Mouse (Mus musculus): ENCODE measurements around the gene Srgap3. TPM values are rescaled to one million over a fixed set of nuclear protein-coding genes. Genes with fewer than 3 reads are reported as not detected.

The Srgap3 gene
- polyA plus RNA-seq, 1 experiment from 2014 or later, result 37.2 TPM

- H3K4me2 ChIP-seq (ENCODE audit: low read length), result no peak overlapping the region
- H3K4me3 ChIP-seq (replicated peaks; ENCODE audit: low read length), result no peak overlapping the region
- no peaks in the 10 kb centered on the region; the same call in 1 of the 2 replicates for H3K4me1 ChIP-seq (replicated peaks; ENCODE audit: control insufficient read depth, insufficient read depth, low read length)
- H3K27me3 ChIP-seq (replicated peaks; ENCODE audit: control insufficient read depth, insufficient read depth, low read length), result no peaks in the 10 kb centered on the region
- H3K27ac ChIP-seq (ENCODE audit: low read length), result no peak overlapping the region
- ATAC-seq, result no peak
- no peaks in the 10 kb centered on the region for H3K36me3 ChIP-seq (ENCODE audit: control insufficient read depth, insufficient read depth)
- no peak overlapping the region for H3K9ac ChIP-seq (replicated peaks; ENCODE audit: low read depth, low read length)
- WGBS, result 92% methylated on average over 7 of the region's 7 CpGs
- H3K9me3 ChIP-seq (ENCODE audit: control insufficient read depth, low read length), result no peaks in the 10 kb centered on the region
These were observed 6.8 kb upstream of the Srgap3 start for GRCm38 (mm10) chr6:112953905-112954304.

GRCm38 (mm10) chr6:112951254-112951653 lies 4.2 kb upstream of the Srgap3 start:
- Histone ChIP-seq H3K9ac (replicated peaks; ENCODE audit: low read depth, low read length) (no peak overlapping the region), H3K4me3 (replicated peaks; ENCODE audit: low read length) (no peak overlapping the region), H3K27ac (ENCODE audit: low read length) (no peak overlapping the region), H3K4me2 (ENCODE audit: low read length) (no peak overlapping the region), H3K36me3 (ENCODE audit: control insufficient read depth, insufficient read depth) (no peaks in the 10 kb centered on the region), H3K27me3 (replicated peaks; ENCODE audit: control insufficient read depth, insufficient read depth, low read length) (no peaks in the 10 kb centered on the region), H3K9me3 (ENCODE audit: control insufficient read depth, low read length) (no peaks in the 10 kb centered on the region), H3K4me1 (replicated peaks; ENCODE audit: control insufficient read depth, insufficient read depth, low read length) (peaks cover 14% of the 10 kb centered on the region)
- 90% methylated on average over 2 of the region's 2 CpGs for WGBS
- no peak for ATAC-seq

- H3K4me1 ChIP-seq (replicated peaks; ENCODE audit: control insufficient read depth, insufficient read depth, low read length), result peaks cover 14% of the 10 kb centered on the region
- H3K9me3 ChIP-seq (ENCODE audit: control insufficient read depth, low read length), result no peaks in the 10 kb centered on the region
- no peak overlapping the region for H3K27ac ChIP-seq (ENCODE audit: low read length)
- no peak overlapping the region for H3K4me3 ChIP-seq (replicated peaks; ENCODE audit: low read length)
- WGBS, result 53% methylated on average over 8 of the region's 8 CpGs
- H3K4me2 ChIP-seq (ENCODE audit: low read length), result no peak overlapping the region
- no peak overlapping the region for H3K9ac ChIP-seq (replicated peaks; ENCODE audit: low read depth, low read length)
- H3K36me3 ChIP-seq (ENCODE audit: control insufficient read depth, insufficient read depth), result no peaks in the 10 kb centered on the region
- ATAC-seq, result no peak
- H3K27me3 ChIP-seq (replicated peaks; ENCODE audit: control insufficient read depth, insufficient read depth, low read length), result no peaks in the 10 kb centered on the region
These were observed 3.4 kb upstream of the Srgap3 start for GRCm38 (mm10) chr6:112950205-112951110.

DNA sequence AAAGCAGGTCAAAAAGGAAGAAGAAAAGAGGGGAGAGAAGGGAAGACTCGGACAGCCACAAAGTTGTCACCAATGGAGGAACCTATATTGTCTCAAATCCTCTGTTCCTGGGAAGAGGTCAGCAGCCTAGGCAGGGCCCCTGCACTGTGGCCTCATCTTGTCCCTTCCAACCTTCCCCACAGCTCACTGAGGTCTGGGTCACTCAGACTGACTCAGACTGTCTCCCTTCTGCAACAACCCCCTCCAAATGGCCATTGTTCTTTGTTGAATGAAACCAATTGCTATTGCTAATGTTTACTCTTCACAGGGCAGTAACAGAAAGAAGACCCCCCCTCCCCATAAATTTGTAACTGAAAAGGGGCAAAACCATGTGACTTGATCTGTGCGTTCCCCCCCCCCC lies 2.2 kb upstream of the Srgap3 start:
- H3K36me3 ChIP-seq (ENCODE audit: control insufficient read depth, insufficient read depth), result no peaks in the 10 kb centered on the region
- no peak overlapping the region for H3K4me3 ChIP-seq (replicated peaks; ENCODE audit: low read length)
- H3K9ac ChIP-seq (replicated peaks; ENCODE audit: low read depth, low read length), result no peak overlapping the region
- no peaks in the 10 kb centered on the region for H3K9me3 ChIP-seq (ENCODE audit: control insufficient read depth, low read length)
- no peak overlapping the region for H3K4me2 ChIP-seq (ENCODE audit: low read length)
- 49% methylated on average over 2 of the region's 2 CpGs for WGBS
- no peaks in the 10 kb centered on the region for H3K27me3 ChIP-seq (replicated peaks; ENCODE audit: control insufficient read depth, insufficient read depth, low read length)
- ATAC-seq, result no peak
- H3K4me1 ChIP-seq (replicated peaks; ENCODE audit: control insufficient read depth, insufficient read depth, low read length), result peaks cover 14% of the 10 kb centered on the region
- H3K27ac ChIP-seq (ENCODE audit: low read length), result no peak overlapping the region

- Histone ChIP-seq H3K27me3 (replicated peaks; ENCODE audit: control insufficient read depth, insufficient read depth, low read length) (no peaks in the 10 kb centered on the region), H3K4me2 (ENCODE audit: low read length) (no peak overlapping the region), H3K4me1 (replicated peaks; ENCODE audit: control insufficient read depth, insufficient read depth, low read length) (peaks cover 21% of the 10 kb centered on the region), H3K9me3 (ENCODE audit: control insufficient read depth, low read length) (no peaks in the 10 kb centered on the region), H3K9ac (replicated peaks; ENCODE audit: low read depth, low read length) (no peak overlapping the region), H3K4me3 (replicated peaks; ENCODE audit: low read length) (no peak overlapping the region), H3K27ac (ENCODE audit: low read length) (no peak overlapping the region), H3K36me3 (ENCODE audit: control insufficient read depth, insufficient read depth) (no peaks in the 10 kb centered on the region)
- ATAC-seq, result no peak
- 81% methylated on average over 2 of the region's 2 CpGs for WGBS
These were observed 1.4 kb upstream of the Srgap3 start for GRCm38 (mm10) chr6:112948416-112948815.

DNA sequence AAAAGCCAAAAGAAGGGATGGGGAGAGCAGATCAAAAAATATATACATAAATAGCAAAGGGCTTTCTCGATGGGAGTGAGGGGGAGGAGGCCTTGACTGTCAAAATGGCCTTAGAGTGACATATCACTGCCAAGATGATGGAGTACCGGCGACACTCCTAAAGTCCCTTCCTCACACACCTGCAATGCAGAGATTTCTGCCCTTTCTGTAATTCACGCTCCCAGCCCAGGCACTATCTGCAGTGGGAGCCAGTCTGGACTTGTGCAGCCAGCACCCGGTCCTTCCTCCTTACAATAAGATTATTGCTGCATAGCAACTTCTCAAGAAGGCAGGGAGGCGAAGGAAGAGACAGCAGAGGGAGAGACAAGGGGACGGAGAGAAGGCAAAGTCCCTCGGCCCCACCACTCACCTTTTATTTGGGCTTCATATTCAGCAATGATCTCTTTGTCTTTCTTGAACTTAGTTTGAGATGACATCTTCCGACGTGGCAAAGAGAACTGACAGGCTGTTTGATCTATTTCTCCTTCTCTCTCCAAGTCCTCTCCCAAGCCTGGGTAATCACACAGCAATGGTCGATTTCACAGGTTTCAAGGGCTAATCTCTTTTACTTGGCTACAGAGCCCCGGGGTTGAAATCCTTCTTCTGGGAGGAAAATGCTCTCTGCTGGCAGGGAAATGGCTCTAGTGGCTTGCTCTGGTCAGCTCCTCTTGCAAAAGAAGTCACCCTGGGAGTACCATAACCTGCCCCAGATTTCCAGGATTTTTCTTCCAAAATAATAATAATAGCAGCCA lies 850 bp downstream of the Srgap3 start:
- Histone ChIP-seq H3K9ac (replicated peaks; ENCODE audit: low read depth, low read length) (peak overlapping the region; percentile 92), H3K36me3 (ENCODE audit: control insufficient read depth, insufficient read depth) (no peaks in the 10 kb centered on the region), H3K9me3 (ENCODE audit: control insufficient read depth, low read length) (no peaks in the 10 kb centered on the region), H3K4me3 (replicated peaks; ENCODE audit: low read length) (peak overlapping the region; percentile 92), H3K4me2 (ENCODE audit: low read length) (peak overlapping the region; percentile 75), H3K27me3 (replicated peaks; ENCODE audit: control insufficient read depth, insufficient read depth, low read length) (no peaks in the 10 kb centered on the region), H3K4me1 (replicated peaks; ENCODE audit: control insufficient read depth, insufficient read depth, low read length) (peaks cover 32% of the 10 kb centered on the region), H3K27ac (ENCODE audit: low read length) (peak overlapping the region; percentile 87)
- 0% methylated on average over 12 of the region's 12 CpGs for WGBS
- no peak for ATAC-seq

DNA sequence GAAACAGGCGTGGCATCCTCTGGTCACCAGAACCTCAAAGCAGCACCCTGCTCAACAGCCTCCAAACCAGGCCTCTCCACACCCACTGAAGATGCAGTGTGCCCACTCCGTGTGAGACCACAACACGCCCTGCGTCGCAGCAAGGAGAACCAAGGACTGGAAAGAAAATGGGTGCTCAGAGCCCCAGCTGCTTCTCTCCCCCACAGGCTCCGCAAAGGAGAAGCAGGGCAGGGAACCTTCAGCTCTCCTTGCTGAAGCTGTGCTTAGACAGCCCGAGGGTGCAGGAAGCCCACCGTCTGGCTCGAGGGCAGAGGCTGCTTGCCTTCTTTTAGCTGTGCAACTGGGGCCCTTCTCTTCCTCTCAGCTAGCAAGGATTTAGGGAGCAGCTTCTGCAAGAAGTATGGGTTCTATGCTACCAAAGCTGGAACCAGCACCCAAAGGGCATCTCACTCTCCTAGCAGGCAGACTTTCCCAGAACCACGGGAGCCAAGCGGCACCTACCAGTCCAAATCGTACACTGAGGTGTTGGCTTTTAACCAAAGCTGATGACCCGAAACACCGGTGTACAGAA lies 1.8 kb downstream of the Srgap3 start:
- H3K27ac ChIP-seq (ENCODE audit: low read length), result peak overlapping the region; percentile 87
- H3K9ac ChIP-seq (replicated peaks; ENCODE audit: low read depth, low read length), result peak overlapping the region; percentile 92
- 2% methylated on average over 14 of the region's 14 CpGs for WGBS
- H3K27me3 ChIP-seq (replicated peaks; ENCODE audit: control insufficient read depth, insufficient read depth, low read length), result no peaks in the 10 kb centered on the region
- peak; percentile 14; the same call in 1 of the 2 replicates for ATAC-seq
- peaks cover 39% of the 10 kb centered on the region for H3K4me1 ChIP-seq (replicated peaks; ENCODE audit: control insufficient read depth, insufficient read depth, low read length)
- H3K36me3 ChIP-seq (ENCODE audit: control insufficient read depth, insufficient read depth), result no peaks in the 10 kb centered on the region
- H3K4me2 ChIP-seq (ENCODE audit: low read length), result peak overlapping the region; percentile 75
- H3K4me3 ChIP-seq (replicated peaks; ENCODE audit: low read length), result peak overlapping the region; percentile 92
- H3K9me3 ChIP-seq (ENCODE audit: control insufficient read depth, low read length), result no peaks in the 10 kb centered on the region

DNA sequence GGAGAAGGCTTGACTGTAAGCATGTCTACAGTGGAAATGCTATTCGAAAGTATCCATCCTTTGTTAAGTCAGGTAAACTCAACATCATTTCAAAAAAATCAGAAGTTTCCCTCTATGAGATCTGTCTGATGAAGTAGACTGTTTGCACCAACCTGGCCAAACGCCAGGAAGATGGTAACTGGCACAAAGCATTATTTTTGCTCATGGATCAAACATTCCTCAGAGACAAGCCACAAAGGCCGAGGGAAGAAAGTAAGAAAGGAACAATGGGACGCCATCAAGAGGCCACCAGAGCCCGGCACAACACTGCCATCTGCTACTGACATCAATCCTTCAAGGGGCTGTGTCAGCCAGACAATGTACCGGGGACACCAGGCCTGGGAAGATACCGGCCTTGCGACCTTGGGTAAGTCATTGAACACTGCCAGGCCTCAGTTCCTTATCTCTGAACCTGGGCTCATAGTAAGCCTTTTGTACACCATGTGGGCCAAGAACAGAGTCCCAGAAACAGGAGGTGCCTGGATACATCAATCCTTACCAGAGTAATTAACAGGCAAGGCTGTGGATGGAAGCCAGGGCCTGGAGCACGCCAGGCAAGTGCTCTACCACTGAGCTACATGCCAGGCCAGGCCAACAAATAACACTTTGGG lies 3.3 kb downstream of the Srgap3 start:
- no peaks in the 10 kb centered on the region for H3K9me3 ChIP-seq (ENCODE audit: control insufficient read depth, low read length)
- no peak overlapping the region; the same call in 1 of the 2 replicates for H3K9ac ChIP-seq (replicated peaks; ENCODE audit: low read depth, low read length)
- peaks cover 48% of the 10 kb centered on the region for H3K4me1 ChIP-seq (replicated peaks; ENCODE audit: control insufficient read depth, insufficient read depth, low read length)
- H3K27ac ChIP-seq (ENCODE audit: low read length), result peak overlapping the region; percentile 66
- peak overlapping the region; percentile 75 for H3K4me2 ChIP-seq (ENCODE audit: low read length)
- no peaks in the 10 kb centered on the region for H3K27me3 ChIP-seq (replicated peaks; ENCODE audit: control insufficient read depth, insufficient read depth, low read length)
- ATAC-seq, result peak; percentile 13
- H3K4me3 ChIP-seq (replicated peaks; ENCODE audit: low read length), result peak overlapping the region; percentile 92
- WGBS, result 31% methylated on average over 9 of the region's 9 CpGs
- no peaks in the 10 kb centered on the region for H3K36me3 ChIP-seq (ENCODE audit: control insufficient read depth, insufficient read depth)

DNA sequence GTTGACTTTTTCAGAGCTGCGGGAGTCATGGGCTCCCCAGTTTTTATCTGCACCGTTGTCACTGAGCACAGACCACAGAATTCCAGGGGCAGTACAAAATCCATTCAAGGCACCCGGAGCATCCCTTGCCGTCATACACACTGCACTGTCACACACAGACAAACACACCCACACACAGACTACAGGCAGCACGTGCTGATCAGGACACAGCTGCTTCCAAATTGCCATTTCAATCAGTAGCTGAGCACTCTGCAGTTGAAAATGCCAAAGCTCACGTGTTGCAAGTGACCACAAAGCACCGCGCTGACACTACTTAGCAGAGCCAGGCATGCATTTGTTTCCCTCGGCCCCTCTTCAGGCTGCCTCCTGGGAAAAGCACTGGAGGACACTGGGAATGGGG lies 7.8 kb downstream of the Srgap3 start:
- H3K36me3 ChIP-seq (ENCODE audit: control insufficient read depth, insufficient read depth), result no peaks in the 10 kb centered on the region
- peaks cover 41% of the 10 kb centered on the region for H3K4me1 ChIP-seq (replicated peaks; ENCODE audit: control insufficient read depth, insufficient read depth, low read length)
- 89% methylated on average over 9 of the region's 9 CpGs for WGBS
- H3K4me3 ChIP-seq (replicated peaks; ENCODE audit: low read length), result no peak overlapping the region
- ATAC-seq, result no peak
- H3K4me2 ChIP-seq (ENCODE audit: low read length), result no peak overlapping the region
- H3K27ac ChIP-seq (ENCODE audit: low read length), result no peak overlapping the region
- no peaks in the 10 kb centered on the region for H3K27me3 ChIP-seq (replicated peaks; ENCODE audit: control insufficient read depth, insufficient read depth, low read length)
- no peaks in the 10 kb centered on the region for H3K9me3 ChIP-seq (ENCODE audit: control insufficient read depth, low read length)
- H3K9ac ChIP-seq (replicated peaks; ENCODE audit: low read depth, low read length), result no peak overlapping the region
